Mouse (Mus musculus) forebrain, embryonic 16.5 days (tissue): Measurements from ENCODE around the gene Prkar1b. TPM values are rescaled to one million over a fixed set of nuclear protein-coding genes. Genes with fewer than 3 reads are reported as not detected.

Experiments
- ATAC-seq: fragments of 200-750 bp; cut with Nextera tagmentation; 2 replicates; pipeline ENCODE4 v1.8.0; 2017; ENCODE audit warnings: mild to moderate bottlenecking, moderate library complexity
- H3K27ac ChIP-seq: fragments of 300-500 bp; sonication (generic); 2 replicates; pipeline ENCODE4 v1.5.1; 2014; ENCODE audit warnings: low read length, control low read depth
- H3K27me3 ChIP-seq: fragments of 300-500 bp; sonication (generic); replicated peaks from 2 replicates; pipeline ENCODE4 v1.6.1; 2014; ENCODE audit warnings: low read length; ENCODE audit not compliant: control insufficient read depth, insufficient read depth
- H3K36me3 ChIP-seq: fragments of 300-500 bp; sonication (generic); 2 replicates; pipeline ENCODE4 v1.6.1; 2014; ENCODE audit not compliant: control insufficient read depth, insufficient read depth
- H3K4me1 ChIP-seq: fragments of 300-500 bp; sonication (generic); replicated peaks from 2 replicates; pipeline ENCODE4 v1.6.1; 2014; ENCODE audit warnings: low read length; ENCODE audit not compliant: control insufficient read depth, insufficient read depth
- H3K4me2 ChIP-seq: fragments of 300-500 bp; sonication (generic); 2 replicates; pipeline ENCODE4 v1.6.1; 2014; ENCODE audit warnings: mild to moderate bottlenecking, low read length, control low read depth
- H3K4me3 ChIP-seq: fragments of 300-500 bp; sonication (generic); replicated peaks from 2 replicates; pipeline ENCODE4 v1.5.1; 2014; ENCODE audit warnings: mild to moderate bottlenecking, low read length, control low read depth
- H3K9ac ChIP-seq: fragments of 300-500 bp; sonication (generic); replicated peaks from 2 replicates; pipeline ENCODE4 v1.6.1; 2014; ENCODE audit warnings: low read depth, low read length, control low read depth
- H3K9me3 ChIP-seq: fragments of 300-500 bp; sonication (generic); 2 replicates; pipeline ENCODE4 v1.6.1; 2016; ENCODE audit warnings: low read length; ENCODE audit not compliant: control insufficient read depth
- WGBS: fragments of 180-500 bp; shearing (Covaris S2); extraction: QIAGEN DNeasy Blood & Tissue Kit; methylation state at CpG from one replicate; pipeline ENCODE4 v1.1.7; 2014; 5-methylcytosine and 5-hydroxymethylcytosine counted together
- polyA plus RNA-seq: library from polyadenylated mRNA; unstranded; fragments of >200 nt; fragmentation: Nextera tagmentation; extraction: Ambion mirVana; gene quantifications from 2 replicates; pipeline ENCODE4 v1.2.1, GENCODE M21; 2015

Prkar1b gene
- polyA plus RNA-seq, 1 experiment from 2014 or later: 245 TPM

GRCm38 (mm10) chr5:138994108-138994785 is 155.6 kb downstream of the Prkar1b start:
- H3K4me3 ChIP-seq: peak overlapping the region; percentile 72
- peak overlapping the region; percentile 85 for H3K27ac ChIP-seq
- ATAC-seq: no peak
- H3K4me1 ChIP-seq: peaks cover 48% of the 10 kb centered on the region
- WGBS: 1% methylated on average over 40 of the region's 48 CpGs
- peaks cover 51% of the 10 kb centered on the region for H3K27me3 ChIP-seq
- no peaks in the 10 kb centered on the region for H3K36me3 ChIP-seq
- H3K9me3 ChIP-seq: no peaks in the 10 kb centered on the region
- peak overlapping the region; percentile 74 for H3K9ac ChIP-seq
- peak overlapping the region; percentile 96 for H3K4me2 ChIP-seq

- peak overlapping the region; percentile 74 for H3K9ac ChIP-seq
- H3K27me3 ChIP-seq: peaks cover 44% of the 10 kb centered on the region
- H3K27ac ChIP-seq: no peak overlapping the region
- no peak for ATAC-seq
- peaks cover 55% of the 10 kb centered on the region for H3K4me1 ChIP-seq
- peak overlapping the region; percentile 96 for H3K4me2 ChIP-seq
- H3K9me3 ChIP-seq: no peaks in the 10 kb centered on the region
- peak overlapping the region; percentile 72 for H3K4me3 ChIP-seq
- under 1% methylated on average over 40 of the region's 40 CpGs for WGBS
- no peaks in the 10 kb centered on the region for H3K36me3 ChIP-seq
Observed at GRCm38 (mm10) chr5:138993371-138994107, 156.3 kb downstream of the Prkar1b start.

GRCm38 (mm10) chr5:138992611-138993370 is 157.0 kb downstream of the Prkar1b start:
- peaks cover 53% of the 10 kb centered on the region for H3K4me1 ChIP-seq
- H3K36me3 ChIP-seq: no peaks in the 10 kb centered on the region
- ATAC-seq: no peak
- no peaks in the 10 kb centered on the region for H3K9me3 ChIP-seq
- no peak overlapping the region for H3K27ac ChIP-seq
- peak overlapping the region; percentile 96 for H3K4me2 ChIP-seq
- H3K27me3 ChIP-seq: peaks cover 37% of the 10 kb centered on the region
- peak overlapping the region; percentile 45 for H3K9ac ChIP-seq
- peak overlapping the region; percentile 72 for H3K4me3 ChIP-seq
- WGBS: 4% methylated on average over 59 of the region's 59 CpGs

GRCm38 (mm10) chr5:138991734-138992133 is 158.1 kb downstream of the Prkar1b start:
- Histone ChIP-seq H3K4me2 (no peak overlapping the region), H3K9ac (no peak overlapping the region), H3K4me1 (peaks cover 42% of the 10 kb centered on the region), H3K4me3 (no peak overlapping the region), H3K27ac (no peak overlapping the region), H3K27me3 (peaks cover 29% of the 10 kb centered on the region), H3K9me3 (no peaks in the 10 kb centered on the region), H3K36me3 (no peaks in the 10 kb centered on the region)
- 36% methylated on average over 4 of the region's 4 CpGs for WGBS
- no peak for ATAC-seq

GRCm38 (mm10) chr5:138990659-138991380 is 159.0 kb downstream of the Prkar1b start:
- peaks cover 23% of the 10 kb centered on the region for H3K27me3 ChIP-seq
- H3K4me2 ChIP-seq: no peak overlapping the region

GRCm38 (mm10) chr5:138989567-138989966 is 160.2 kb downstream of the Prkar1b start:
- Histone ChIP-seq H3K36me3 (no peaks in the 10 kb centered on the region; the same call in 1 of the 2 replicates), H3K4me3 (no peak overlapping the region), H3K4me1 (peaks cover 32% of the 10 kb centered on the region), H3K9ac (no peak overlapping the region), H3K9me3 (no peaks in the 10 kb centered on the region), H3K27ac (no peak overlapping the region), H3K27me3 (peaks cover 23% of the 10 kb centered on the region), H3K4me2 (no peak overlapping the region)
- WGBS: 68% methylated on average over 6 of the region's 6 CpGs
- no peak for ATAC-seq

More at GRCm38 (mm10) chr5:138990659-138991380, 159.0 kb downstream of the Prkar1b start:
- Histone ChIP-seq H3K9ac (no peak overlapping the region), H3K4me1 (peaks cover 34% of the 10 kb centered on the region), H3K9me3 (no peaks in the 10 kb centered on the region), H3K27ac (no peak overlapping the region), H3K4me3 (no peak overlapping the region), H3K36me3 (no peaks in the 10 kb centered on the region; the same call in 1 of the 2 replicates)
- ATAC-seq: no peak
- 72% methylated on average over 7 of the region's 7 CpGs for WGBS

GRCm38 (mm10) chr5:138988764-138989163 is 161.0 kb downstream of the Prkar1b start:
- Histone ChIP-seq H3K27me3 (peaks cover 21% of the 10 kb centered on the region), H3K4me3 (no peak overlapping the region), H3K9me3 (no peaks in the 10 kb centered on the region), H3K9ac (no peak overlapping the region), H3K36me3 (no peaks in the 10 kb centered on the region; the same call in 1 of the 2 replicates), H3K4me2 (no peak overlapping the region), H3K4me1 (peaks cover 24% of the 10 kb centered on the region), H3K27ac (no peak overlapping the region)
- 15% methylated on average over 9 of the region's 9 CpGs for WGBS
- peak; percentile 45; the same call in 1 of the 2 replicates for ATAC-seq

- Histone ChIP-seq H3K9me3 (no peaks in the 10 kb centered on the region), H3K4me3 (no peak overlapping the region), H3K4me1 (peaks cover 16% of the 10 kb centered on the region), H3K4me2 (no peak overlapping the region), H3K27ac (no peak overlapping the region), H3K36me3 (no peaks in the 10 kb centered on the region; the same call in 1 of the 2 replicates), H3K27me3 (peaks cover 19% of the 10 kb centered on the region), H3K9ac (no peak overlapping the region)
- no peak for ATAC-seq
- 65% methylated on average over 10 of the region's 10 CpGs for WGBS
Observed at GRCm38 (mm10) chr5:138987994-138988393, 161.8 kb downstream of the Prkar1b start.
